In genomic region chr3:102474275-102475155, GRCm38 (mm10) we compare ENCODE assay signal across 30 mouse cellular contexts. TPM values are rescaled to one million over a fixed set of nuclear protein-coding genes. Genes with fewer than 3 reads are reported as not detected.
DNase-seq lines count a peak whose midpoint lies in the region; ATAC-seq and TF ChIP-seq lines count a peak whose summit lies in the region.
"Had no signal": no experiment of that assay in that cellular context is flagged by ENCODE, and none has a peak within 500 bp of the region (broad histone marks: within the 10 kb centered on the region; RNA-seq: fewer than 3 reads in every experiment).

No protein-coding gene starts in this region.

- no peaks in the 10 kb centered on the region for H3K9me3 ChIP-seq in hindbrain, embryonic 16.5 days (ENCODE audit: control insufficient read depth, low read length)
- H3K9me3 ChIP-seq in hindbrain, postnatal 0 days (ENCODE audit: low read length) = no peaks in the 10 kb centered on the region
- H3K9me3 ChIP-seq in liver, postnatal 0 days (ENCODE audit: low read length) = no peaks in the 10 kb centered on the region
- H3K9me3 ChIP-seq: forebrain, embryonic 10.5 days; hindbrain, embryonic 13.5 days; liver, embryonic 12.5 days; midbrain, embryonic 12.5 days; stomach, embryonic 15.5 days had no signal

- peaks cover 4% of the 10 kb centered on the region for H3K79me2 ChIP-seq in myocyte (ENCODE audit: control insufficient read depth, insufficient read depth)

- in situ Hi-C loops in Patski (cut with MboI; ENCODE audit: low pct_unique_long_range_greater_than_20kb) = loop anchor here (5.0 to 10.0 kb wide), 3 partner anchors 112 to 218 kb away; no protein-coding TSS in a partner anchor

- no peaks in the 10 kb centered on the region for H3K36me3 ChIP-seq in hindbrain, embryonic 16.5 days (ENCODE audit: control insufficient read depth, insufficient read depth, low read length)
- no peaks in the 10 kb centered on the region for H3K36me3 ChIP-seq in hindbrain, postnatal 0 days (ENCODE audit: insufficient read depth, low read length)
- H3K36me3 ChIP-seq in myocyte (ENCODE audit: control insufficient read depth, insufficient read depth) = no peaks in the 10 kb centered on the region
- H3K36me3 ChIP-seq in liver, postnatal 0 days (replicated peaks; ENCODE audit: insufficient read depth, low read length) = no peaks in the 10 kb centered on the region
- H3K36me3 ChIP-seq: forebrain, embryonic 10.5 days; hindbrain, embryonic 13.5 days; limb, embryonic 12.5 days; liver, embryonic 12.5 days; midbrain, embryonic 12.5 days; stomach, embryonic 15.5 days had no signal

- no peak for TF ChIP-seq CTCF in hindbrain, postnatal 0 days (IDR thresholded peaks at IDR 0.05; ENCODE audit: low read depth)
- TF ChIP-seq CTCF in Patski (IDR thresholded peaks at IDR 0.05) = no peak
- no peak for TF ChIP-seq CTCF in liver, postnatal 0 days (IDR thresholded peaks at IDR 0.05; ENCODE audit: low read depth)

- peak; percentile 45 to 64 for DNase-seq in cerebellum, postnatal 10 days
- DNase-seq in cerebellum, adult 18-20 months = no peak
- no peak for DNase-seq in hindbrain, postnatal 0 days (ENCODE audit: low spot score)
- DNase-seq in Patski (ENCODE audit: low read depth, low spot score) = peak; percentile 99
- no peak for DNase-seq in adrenal gland, postnatal 14 days
- no peak for DNase-seq in liver, postnatal 0 days
- DNase-seq: cerebellum, postnatal 36 days; gastrocnemius, postnatal 14 days; heart, adult 18-20 months; heart, postnatal 4 days; kidney, adult 11 months; kidney, postnatal 14 days; layer of hippocampus, adult 9-11 months; lung, adult 18-20 months; lung, postnatal 4 days; right cerebral cortex, postnatal 25 days; thymus, postnatal 14 days had no signal

- TF ChIP-seq EP300 in liver, postnatal 0 days (IDR thresholded peaks at IDR 0.05; ENCODE audit: low read depth) = no peak

- CTCF ChIA-PET in Patski (lab: Charles Lee) = interaction anchor here (0.8 to 2.7 kb wide), 4 partner anchors 16 to 225 kb away, joined by 3 to 7 read pairs (median 4); no protein-coding TSS in a partner anchor

- peaks cover 16% of the 10 kb centered on the region for H3K27me3 ChIP-seq in hindbrain, embryonic 16.5 days (replicated peaks; ENCODE audit: control insufficient read depth, insufficient read depth, low read length)
- H3K27me3 ChIP-seq in hindbrain, postnatal 0 days (ENCODE audit: insufficient read depth, low read length) = peaks cover 22% of the 10 kb centered on the region
- H3K27me3 ChIP-seq in Patski (no peaks in the 10 kb centered on the region), myocyte (ENCODE audit: control insufficient read depth, insufficient read depth, insufficient read length) (no peaks in the 10 kb centered on the region)
- peaks cover 11% of the 10 kb centered on the region for H3K27me3 ChIP-seq in liver, postnatal 0 days (ENCODE audit: insufficient read depth, low read length)

- WGBS in hindbrain, embryonic 16.5 days = 81% methylated on average over 15 of the region's 15 CpGs
- WGBS in hindbrain, postnatal 0 days = 69% methylated on average over 15 of the region's 15 CpGs
- 65% methylated on average over 15 of the region's 15 CpGs for WGBS in liver, postnatal 0 days (ENCODE audit: insufficient replicate concordance)

- peak; percentile 54 for ATAC-seq in hindbrain, embryonic 16.5 days
- ATAC-seq in hindbrain, postnatal 0 days = no peak
- peak; percentile 86 for ATAC-seq in Patski
- no peak for ATAC-seq in liver, postnatal 0 days
- ATAC-seq: forebrain, embryonic 16.5 days; inflammation-experienced regulatory T-cells, adult 6 months; liver, embryonic 12.5 days; lung, postnatal 0 days had no signal

- H3K4me1 ChIP-seq in hindbrain, embryonic 16.5 days (ENCODE audit: control insufficient read depth, insufficient read depth, low read depth, low read length) = no peaks in the 10 kb centered on the region; the same call in 1 of the 2 replicates
- H3K4me1 ChIP-seq in hindbrain, postnatal 0 days (ENCODE audit: insufficient read depth, low read length) = no peaks in the 10 kb centered on the region
- no peaks in the 10 kb centered on the region for H3K4me1 ChIP-seq in liver, postnatal 0 days (ENCODE audit: insufficient read depth)
- H3K4me1 ChIP-seq: liver, embryonic 12.5 days; megakaryocyte, embryonic 14.5 days had no signal

- no peak overlapping the region for H3ac ChIP-seq in myocyte (ENCODE audit: control insufficient read depth, insufficient read length)

- no peak overlapping the region for H3K4me3 ChIP-seq in hindbrain, embryonic 16.5 days (ENCODE audit: low read length)
- H3K4me3 ChIP-seq in hindbrain, postnatal 0 days (ENCODE audit: low read length) = no peak overlapping the region
- no peak overlapping the region for H3K4me3 ChIP-seq in myocyte
- no peak overlapping the region for H3K4me3 ChIP-seq in liver, postnatal 0 days (ENCODE audit: low read depth, low read length)
- H3K4me3 ChIP-seq: forebrain, embryonic 10.5 days; hindbrain, embryonic 13.5 days; limb, embryonic 12.5 days; liver, embryonic 12.5 days; megakaryocyte, embryonic 14.5 days; midbrain, embryonic 12.5 days; stomach, embryonic 15.5 days had no signal

- POLR2A ChIA-PET in Patski (lab: Charles Lee) = interaction anchor here (0.6 to 0.7 kb wide), 2 partner anchors 53 to 104 kb away, joined by 3 to 4 read pairs; no protein-coding TSS in a partner anchor

- no peak overlapping the region for H3K27ac ChIP-seq in hindbrain, embryonic 16.5 days (ENCODE audit: low read depth, low read length)
- H3K27ac ChIP-seq in hindbrain, postnatal 0 days = no peak overlapping the region
- no peak overlapping the region for H3K27ac ChIP-seq in liver, postnatal 0 days (ENCODE audit: low read depth)
- H3K27ac ChIP-seq: forebrain, embryonic 10.5 days; hindbrain, embryonic 13.5 days; limb, embryonic 12.5 days; liver, embryonic 12.5 days; midbrain, embryonic 12.5 days; stomach, embryonic 15.5 days had no signal

- H3K9ac ChIP-seq in hindbrain, embryonic 16.5 days (ENCODE audit: low read depth, low read length) = no peak overlapping the region
- H3K9ac ChIP-seq in hindbrain, postnatal 0 days (replicated peaks; ENCODE audit: low read length) = no peak overlapping the region
- H3K9ac ChIP-seq in liver, postnatal 0 days (replicated peaks) = no peak overlapping the region
- H3K9ac ChIP-seq: hindbrain, embryonic 13.5 days; limb, embryonic 12.5 days; liver, embryonic 12.5 days; midbrain, embryonic 12.5 days; stomach, embryonic 15.5 days had no signal

- H3K4me2 ChIP-seq in hindbrain, embryonic 16.5 days (ENCODE audit: low read length) = no peak overlapping the region
- H3K4me2 ChIP-seq in hindbrain, postnatal 0 days (ENCODE audit: low read depth, low read length) = no peak overlapping the region
- peak overlapping the region; percentile 33 for H3K4me2 ChIP-seq in myocyte (ENCODE audit: low read depth)
- no peak overlapping the region for H3K4me2 ChIP-seq in liver, postnatal 0 days (ENCODE audit: low read depth, low read length)
- H3K4me2 ChIP-seq: heart, embryonic 11.5 days; hindbrain, embryonic 13.5 days; limb, embryonic 12.5 days; liver, embryonic 12.5 days; midbrain, embryonic 12.5 days; stomach, embryonic 15.5 days had no signal

- TF ChIP-seq POLR2A in myocyte (IDR thresholded peaks at IDR 0.05; ENCODE audit: insufficient read length, low read depth) = no peak

TF ChIP-seq in myocyte, 11 proteins besides CTCF, POLR2A, EP300 and RAD21:
- TF ChIP-seq MYOG (IDR thresholded peaks at IDR 0.05; ENCODE audit: control insufficient read depth in 1 of 3, insufficient read depth in 1 of 3, insufficient read length in 2 of 3, low read depth in 2 of 3) = no peak
- TF ChIP-seq CEBPB (IDR thresholded peaks at IDR 0.05; ENCODE audit: insufficient read depth, poor library complexity, severe bottlenecking) = peak; percentile 76; the same call in 1 of the 2 replicates

RNA-seq across cellular contexts. Expression of gene Ngf, which starts 4.8 kb away (rescaled TPM):
- 0.84 and 1.0 TPM in 2 replicates for polyA plus RNA-seq in hindbrain, embryonic 16.5 days (2015; fragmentation: Nextera tagmentation; extraction: Ambion mirVana)
- total RNA-seq in hindbrain, postnatal 0 days (2014; rRNA removed) = 2.8 and 3.3 TPM in 2 replicates
- polyA plus RNA-seq in hindbrain, postnatal 0 days (2015; fragmentation: Nextera tagmentation; extraction: Ambion mirVana) = 1.1 and 1.8 TPM in 2 replicates
- polyA plus RNA-seq in Patski (2021) = not detected
- polyA plus RNA-seq in myocyte (2012; fragmentation: generic; extraction: Trizol) = 3.3 TPM
- total RNA-seq in adrenal gland, postnatal 14 days (2021) = 2.8 and 3.6 TPM in 2 replicates
- 0.56 and 0.92 TPM in 2 replicates for polyA plus RNA-seq in liver, postnatal 0 days (2015; fragmentation: Nextera tagmentation; extraction: Ambion mirVana)

Comparison
In these comparisons a context has a peak if more than half of its experiments do, and no peak if none do; other contexts are left out.
1. DNase-seq: peak in cerebellum, postnatal 10 days (2 of 2) and Patski (single experiment); none in cerebellum, adult 18-20 months (0 of 2), hindbrain, postnatal 0 days (single experiment), adrenal gland, postnatal 14 days (single experiment) and liver, postnatal 0 days (single experiment).
2. ATAC-seq: peak in hindbrain, embryonic 16.5 days (single experiment) and Patski (single experiment); none in hindbrain, postnatal 0 days (single experiment) and liver, postnatal 0 days (single experiment).